Mouse (Mus musculus): Measurements from ENCODE around the gene Ankrd27. TPM values are rescaled to one million over a fixed set of nuclear protein-coding genes. Genes with fewer than 3 reads are reported as not detected.

Gene Ankrd27
- total RNA-seq, 2 experiments from 2014 or later = 13.2 to 38.6 TPM

- ATAC-seq (replicated peaks; ENCODE audit: low FRiP score, poor library complexity, severe bottlenecking) = no peak
These were observed 41.3 kb downstream of the Ankrd27 start for GRCm38 (mm10) chr7:35627371-35627770.

- ATAC-seq (replicated peaks; ENCODE audit: low FRiP score, poor library complexity, severe bottlenecking) = 0 out of 2 replicates have a peak, but pooled peaks have one; percentile 59
These were observed 42.5 kb downstream of the Ankrd27 start for GRCm38 (mm10) chr7:35628496-35628895.

- ATAC-seq (replicated peaks; ENCODE audit: low FRiP score, poor library complexity, severe bottlenecking) = no peak
These were observed 50.2 kb downstream of the Ankrd27 start for GRCm38 (mm10) chr7:35636229-35636628.

GRCm38 (mm10) chr7:35636874-35637273 is 50.8 kb downstream of the Ankrd27 start:
- ATAC-seq (replicated peaks; ENCODE audit: low FRiP score, poor library complexity, severe bottlenecking) = no peak

GRCm38 (mm10) chr7:35640072-35640471 is 54.0 kb downstream of the Ankrd27 start:
- no peak for ATAC-seq (replicated peaks; ENCODE audit: low FRiP score, poor library complexity, severe bottlenecking)

GRCm38 (mm10) chr7:35646317-35647081 is 60.5 kb downstream of the Ankrd27 start:
- ATAC-seq (replicated peaks; ENCODE audit: low FRiP score, poor library complexity, severe bottlenecking) = peak; percentile 39; the same call in 1 of the 2 replicates

GRCm38 (mm10) chr7:35647101-35647698 is 61.2 kb downstream of the Ankrd27 start, which contains the start of gene Pdcd5:
Gene Pdcd5 (minus strand): TSS chr7:35647521.
- ATAC-seq (replicated peaks; ENCODE audit: low FRiP score, poor library complexity, severe bottlenecking) = peak; percentile 78

- ATAC-seq (replicated peaks; ENCODE audit: low FRiP score, poor library complexity, severe bottlenecking) = no peak
These were observed 62.4 kb downstream of the Ankrd27 start for GRCm38 (mm10) chr7:35648239-35649069.

- ATAC-seq (replicated peaks; ENCODE audit: low FRiP score, poor library complexity, severe bottlenecking) = peak; percentile 64
These were observed 63.0 kb downstream of the Ankrd27 start for GRCm38 (mm10) chr7:35649071-35649470.

GRCm38 (mm10) chr7:35650716-35651410 is 64.8 kb downstream of the Ankrd27 start:
- no peak for ATAC-seq (replicated peaks; ENCODE audit: low FRiP score, poor library complexity, severe bottlenecking)

GRCm38 (mm10) chr7:35651583-35652270 is 65.7 kb downstream of the Ankrd27 start:
- no peak for ATAC-seq (replicated peaks; ENCODE audit: low FRiP score, poor library complexity, severe bottlenecking)

- ATAC-seq (replicated peaks; ENCODE audit: low FRiP score, poor library complexity, severe bottlenecking) = no peak
These were observed 71.8 kb downstream of the Ankrd27 start for GRCm38 (mm10) chr7:35657829-35658228.

GRCm38 (mm10) chr7:35659173-35659572 is 73.1 kb downstream of the Ankrd27 start:
- ATAC-seq (replicated peaks; ENCODE audit: low FRiP score, poor library complexity, severe bottlenecking) = 0 out of 2 replicates have a peak, but pooled peaks have one; percentile 39

- no peak for ATAC-seq (replicated peaks; ENCODE audit: low FRiP score, poor library complexity, severe bottlenecking)
These were observed 77.8 kb downstream of the Ankrd27 start for GRCm38 (mm10) chr7:35663790-35664376.

GRCm38 (mm10) chr7:35668066-35669041 is 82.3 kb downstream of the Ankrd27 start:
- no peak for ATAC-seq (replicated peaks; ENCODE audit: low FRiP score, poor library complexity, severe bottlenecking)

- ATAC-seq (replicated peaks; ENCODE audit: low FRiP score, poor library complexity, severe bottlenecking) = no peak
These were observed 92.9 kb downstream of the Ankrd27 start for GRCm38 (mm10) chr7:35678976-35679375.

- ATAC-seq (replicated peaks; ENCODE audit: low FRiP score, poor library complexity, severe bottlenecking) = no peak
These were observed 95.5 kb downstream of the Ankrd27 start for GRCm38 (mm10) chr7:35681559-35681958.

Data from erythroid progenitor cell, adult 5-6 weeks (primary cell).